Comparison of ENCODE assay signal across 22 mouse cellular contexts in the genomic region with DNA sequence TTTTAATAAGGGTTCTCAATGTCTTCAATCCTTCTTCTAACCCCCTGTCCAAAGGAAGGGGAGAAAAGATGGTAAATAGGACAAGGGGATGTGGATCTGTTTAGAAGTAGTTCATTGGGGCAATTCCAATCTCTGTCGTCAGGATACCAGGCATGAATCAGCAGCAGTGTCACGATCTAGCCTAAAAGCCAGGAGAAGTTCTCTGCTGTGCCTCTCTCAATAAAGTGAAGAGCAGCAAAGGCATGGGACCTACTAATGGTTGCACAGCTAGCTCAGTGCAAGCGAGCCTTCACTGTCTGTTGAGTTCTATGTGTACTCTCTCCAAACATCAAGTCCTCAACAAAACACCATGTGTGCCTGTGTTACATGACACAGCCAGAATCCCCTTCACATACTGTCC.
DNase-seq lines count a peak whose midpoint lies in the region; ATAC-seq and TF ChIP-seq lines count a peak whose summit lies in the region.
"Had no signal": no experiment of that assay in that cellular context is flagged by ENCODE, and none has a peak within 500 bp of the region (broad histone marks: within the 10 kb centered on the region; RNA-seq: fewer than 3 reads in every experiment).

No protein-coding gene starts in this region.

- no peak overlapping the region for H3K4me2 ChIP-seq in liver, embryonic 11.5 days
- no peak overlapping the region for H3K4me2 ChIP-seq in liver, embryonic 12.5 days
- peak overlapping the region; percentile 10; the same call in 1 of the 2 replicates for H3K4me2 ChIP-seq in liver, embryonic 15.5 days
- no peak overlapping the region for H3K4me2 ChIP-seq in heart, embryonic 11.5 days
- H3K4me2 ChIP-seq: embryonic facial prominence, embryonic 12.5 days; embryonic facial prominence, embryonic 15.5 days; hindbrain, embryonic 12.5 days; hindbrain, embryonic 15.5 days had no signal

- no peak for TF ChIP-seq POLR2A in heart, adult 2 months (IDR thresholded peaks at IDR 0.05; ENCODE audit: insufficient read depth, low read depth, low read length)

- no peaks in the 10 kb centered on the region for H3K79me2 ChIP-seq in heart, adult 2 months (replicated peaks; ENCODE audit: control insufficient read depth, insufficient read depth, low read length)

- H3K36me3 ChIP-seq in liver, embryonic 11.5 days (ENCODE audit: control insufficient read depth, insufficient read depth, low read length): no peaks in the 10 kb centered on the region
- H3K36me3 ChIP-seq in liver, embryonic 12.5 days: peaks cover 10% of the 10 kb centered on the region
- H3K36me3 ChIP-seq in liver, embryonic 15.5 days (replicated peaks): no peaks in the 10 kb centered on the region
- H3K36me3 ChIP-seq in heart, adult 2 months (ENCODE audit: control insufficient read depth, insufficient read depth, low read length): no peaks in the 10 kb centered on the region
- no peaks in the 10 kb centered on the region for H3K36me3 ChIP-seq in heart, embryonic 11.5 days (ENCODE audit: control insufficient read depth, insufficient read depth, low read length)
- H3K36me3 ChIP-seq: embryonic facial prominence, embryonic 12.5 days; embryonic facial prominence, embryonic 15.5 days; hindbrain, embryonic 12.5 days; hindbrain, embryonic 15.5 days had no signal

- H3K9ac ChIP-seq in liver, embryonic 11.5 days (ENCODE audit: low read depth, low read length): no peak overlapping the region
- H3K9ac ChIP-seq in liver, embryonic 12.5 days: peak overlapping the region; percentile 44; the same call in 1 of the 2 replicates
- no peak overlapping the region for H3K9ac ChIP-seq in liver, embryonic 15.5 days
- no peak overlapping the region for H3K9ac ChIP-seq in heart, adult 2 months (ENCODE audit: low read depth, low read length)
- no peak overlapping the region for H3K9ac ChIP-seq in heart, embryonic 11.5 days (ENCODE audit: low read depth, low read length)
- H3K9ac ChIP-seq: embryonic facial prominence, embryonic 12.5 days; embryonic facial prominence, embryonic 15.5 days; forebrain, postnatal 0 days; hindbrain, embryonic 12.5 days; hindbrain, embryonic 15.5 days had no signal

- DNase-seq in liver: peak; percentile 52
- DNase-seq in liver, embryonic 11.5 days (ENCODE audit: low spot score): no peak
- DNase-seq in urinary bladder, adult 2 months (ENCODE audit: low spot score): no peak
- no peak for DNase-seq in heart, adult 2 months
- DNase-seq: adrenal gland, postnatal 14 days; cerebellum, adult 11 months; cerebellum, adult 2 months; cerebellum, adult 9-11 months; cerebellum, postnatal 25 days; forebrain, postnatal 0 days; gastrocnemius, adult 2 months; gastrocnemius, postnatal 25 days; heart, adult 18-20 months had no signal

- no peaks in the 10 kb centered on the region for H3K9me3 ChIP-seq in liver, embryonic 11.5 days (ENCODE audit: control insufficient read depth, low read length)
- no peaks in the 10 kb centered on the region for H3K9me3 ChIP-seq in liver, embryonic 12.5 days (replicated peaks)
- no peaks in the 10 kb centered on the region for H3K9me3 ChIP-seq in liver, embryonic 15.5 days (replicated peaks)
- no peaks in the 10 kb centered on the region for H3K9me3 ChIP-seq in heart, embryonic 11.5 days (replicated peaks; ENCODE audit: control insufficient read depth, low read length)
- H3K9me3 ChIP-seq: embryonic facial prominence, embryonic 12.5 days; embryonic facial prominence, embryonic 15.5 days; heart, embryonic 10.5 days; hindbrain, embryonic 12.5 days; hindbrain, embryonic 15.5 days had no signal

- intact Hi-C loops in heart, adult 2 months (cut with DNase I): no loop called here

- H3K27me3 ChIP-seq in liver, embryonic 11.5 days (replicated peaks; ENCODE audit: control insufficient read depth, insufficient read depth, low read length): no peaks in the 10 kb centered on the region
- H3K27me3 ChIP-seq in liver, embryonic 12.5 days (replicated peaks): no peaks in the 10 kb centered on the region
- H3K27me3 ChIP-seq in liver, embryonic 15.5 days: no peaks in the 10 kb centered on the region
- H3K27me3 ChIP-seq in heart, adult 2 months (ENCODE audit: control insufficient read depth, insufficient read depth, low read length): no peaks in the 10 kb centered on the region
- H3K27me3 ChIP-seq in heart, embryonic 11.5 days (ENCODE audit: control insufficient read depth, insufficient read depth, low read length): no peaks in the 10 kb centered on the region
- H3K27me3 ChIP-seq: embryonic facial prominence, embryonic 12.5 days; embryonic facial prominence, embryonic 15.5 days; hindbrain, embryonic 12.5 days; hindbrain, embryonic 15.5 days had no signal

- TF ChIP-seq EP300 in heart, adult 2 months (IDR thresholded peaks at IDR 0.05; ENCODE audit: insufficient read depth, low read depth, low read length): no peak

- no peak overlapping the region for H3K27ac ChIP-seq in liver, embryonic 11.5 days (ENCODE audit: low read depth, low read length)
- H3K27ac ChIP-seq in liver, embryonic 12.5 days: peak overlapping the region; percentile 100
- H3K27ac ChIP-seq in liver, embryonic 15.5 days (replicated peaks): peak overlapping the region; percentile 98
- no peak overlapping the region for H3K27ac ChIP-seq in heart, adult 2 months
- no peak overlapping the region for H3K27ac ChIP-seq in heart, embryonic 11.5 days (ENCODE audit: low read depth, low read length)
- H3K27ac ChIP-seq: embryonic facial prominence, embryonic 12.5 days; embryonic facial prominence, embryonic 15.5 days; gastrocnemius, adult 2 months; heart, embryonic 10.5 days; hindbrain, embryonic 12.5 days; hindbrain, embryonic 15.5 days had no signal

- no peak overlapping the region for H3K4me3 ChIP-seq in liver, embryonic 11.5 days (ENCODE audit: low read depth, low read length)
- H3K4me3 ChIP-seq in liver, embryonic 12.5 days: no peak overlapping the region
- no peak overlapping the region for H3K4me3 ChIP-seq in liver, embryonic 15.5 days (replicated peaks)
- H3K4me3 ChIP-seq in heart, adult 2 months: no peak overlapping the region
- H3K4me3 ChIP-seq in heart, embryonic 11.5 days (ENCODE audit: low read depth, low read length): no peak overlapping the region
- H3K4me3 ChIP-seq: embryonic facial prominence, embryonic 12.5 days; embryonic facial prominence, embryonic 15.5 days; gastrocnemius, adult 2 months; heart, embryonic 10.5 days; hindbrain, embryonic 12.5 days; hindbrain, embryonic 15.5 days had no signal

- TF ChIP-seq CTCF in heart, adult 2 months (IDR thresholded peaks at IDR 0.05): no peak

- ATAC-seq in liver, embryonic 11.5 days (replicated peaks; ENCODE audit: low FRiP score): no peak
- no peak for ATAC-seq in liver, embryonic 12.5 days
- ATAC-seq in liver, embryonic 15.5 days (ENCODE audit: insufficient read depth): no peak
- ATAC-seq in heart, embryonic 11.5 days (replicated peaks; ENCODE audit: insufficient number of reproducible peaks, low FRiP score, low TSS enrichment): no peak
- ATAC-seq: forebrain, embryonic 14.5 days; forebrain, postnatal 0 days had no signal

- H3K4me1 ChIP-seq in liver, embryonic 11.5 days (replicated peaks; ENCODE audit: control insufficient read depth, insufficient read depth, low read length): peaks cover 14% of the 10 kb centered on the region
- H3K4me1 ChIP-seq in liver, embryonic 12.5 days: peaks cover 69% of the 10 kb centered on the region
- H3K4me1 ChIP-seq in liver, embryonic 15.5 days (replicated peaks): peaks cover 72% of the 10 kb centered on the region
- H3K4me1 ChIP-seq in heart, adult 2 months (ENCODE audit: control insufficient read depth, insufficient read depth, low read length): no peaks in the 10 kb centered on the region; the same call in 1 of the 2 replicates
- no peaks in the 10 kb centered on the region; the same call in 1 of the 2 replicates for H3K4me1 ChIP-seq in heart, embryonic 11.5 days (ENCODE audit: control insufficient read depth, insufficient read depth, low read length)
- H3K4me1 ChIP-seq: embryonic facial prominence, embryonic 12.5 days; embryonic facial prominence, embryonic 15.5 days; heart, embryonic 10.5 days; hindbrain, embryonic 12.5 days; hindbrain, embryonic 15.5 days had no signal

- WGBS in liver, embryonic 11.5 days: 85% methylated on average over 3 of the region's 3 CpGs
- WGBS in liver, embryonic 12.5 days (ENCODE audit: insufficient replicate concordance): 73% methylated on average over 3 of the region's 3 CpGs
- WGBS in liver, embryonic 15.5 days (ENCODE audit: insufficient replicate concordance): 79% methylated on average over 3 of the region's 3 CpGs
- WGBS in heart, adult 2 months: 83% methylated on average over 3 of the region's 3 CpGs
- 84% methylated on average over 3 of the region's 3 CpGs for WGBS in heart, embryonic 11.5 days (ENCODE audit: insufficient replicate concordance)

Comparison
In these comparisons a context has a peak if more than half of its experiments do, and no peak if none do; other contexts are left out.
1. H3K27ac ChIP-seq: peak in liver, embryonic 12.5 days (single experiment) and liver, embryonic 15.5 days (single experiment); none in liver, embryonic 11.5 days (single experiment), heart, adult 2 months (single experiment) and heart, embryonic 11.5 days (single experiment).